7 mouse cellular contexts compared by ENCODE assay signal in the genomic region with DNA sequence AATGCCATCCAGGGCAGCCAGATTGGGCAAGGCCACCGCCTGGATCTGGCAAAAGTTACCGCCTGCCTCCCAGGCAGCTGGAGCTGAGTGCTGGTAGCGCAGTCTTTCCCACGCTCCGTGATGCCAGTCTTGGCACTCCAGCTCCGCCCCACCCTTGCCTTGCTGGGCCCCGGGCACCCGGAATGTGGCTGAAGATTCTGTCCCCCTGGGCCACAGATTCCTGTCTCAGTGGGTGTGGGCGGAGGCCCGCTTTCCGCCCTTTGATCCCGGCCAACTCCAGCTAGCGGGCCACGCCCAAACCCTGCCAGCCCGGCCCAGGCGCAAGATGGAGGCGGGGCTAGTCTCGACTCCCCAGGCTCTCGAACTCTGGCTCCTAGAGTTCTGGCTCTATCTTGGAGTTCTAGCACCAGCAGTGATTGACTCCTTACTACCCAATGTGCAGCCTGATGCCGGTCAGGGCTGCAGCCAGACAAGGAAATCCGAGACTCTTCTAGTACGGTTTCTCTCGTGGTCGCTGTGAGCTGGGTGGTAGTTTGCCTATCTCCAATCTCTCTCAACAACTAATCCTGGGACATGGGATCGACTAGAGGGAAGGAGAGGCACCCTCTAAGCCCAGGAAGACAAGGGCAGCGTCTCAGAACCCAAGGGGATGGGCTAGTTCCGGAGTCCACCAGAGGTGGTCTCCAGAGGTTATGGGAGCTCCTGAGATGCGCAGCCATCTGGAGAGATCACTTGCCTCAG. TPM values are rescaled to one million over a fixed set of nuclear protein-coding genes. Genes with fewer than 3 reads are reported as not detected.
DNase-seq lines count a peak whose midpoint lies in the region; ATAC-seq and TF ChIP-seq lines count a peak whose summit lies in the region.

No protein-coding gene starts in this region.

- peak; percentile 75 for DNase-seq in ES-E14 (ENCODE audit: low read depth, low spot score)
- DNase-seq in adrenal gland, adult 2 months = peak; percentile 80
- DNase-seq in heart, postnatal 36 days = peak; percentile 74 to 79
- DNase-seq in kidney, postnatal 36 days = peak; percentile 88 to 89
- peak; percentile 63 for DNase-seq in thymus, postnatal 14 days

- H3K36me3 ChIP-seq in ES-E14 (ENCODE audit: control insufficient read depth, insufficient read depth, low read length, poor library complexity, severe bottlenecking) = no peaks in the 10 kb centered on the region
- H3K36me3 ChIP-seq in forebrain, embryonic 13.5 days (ENCODE audit: poor library complexity, severe bottlenecking) = no peaks in the 10 kb centered on the region

- in situ Hi-C loops in ES-E14 (cut with MboI; ENCODE audit: low sequenced_read_pairs in 2 of 2, unreplicated experiment in 2 of 2) = no loop called here

- H3K4me3 ChIP-seq in ES-E14 (ENCODE audit: insufficient read depth in 1 of 2, low read depth in 1 of 2, low read length in 2 of 2, poor library complexity in 1 of 2, severe bottlenecking in 1 of 2) = peak overlapping the region; percentile 29 to 41; a peak in 2 of 4 replicates
- peak overlapping the region; percentile 18 for H3K4me3 ChIP-seq in forebrain, embryonic 13.5 days

- H3K27ac ChIP-seq in ES-E14 (ENCODE audit: insufficient read depth, low read depth, low read length, poor library complexity, severe bottlenecking) = no peak overlapping the region
- no peak overlapping the region for H3K27ac ChIP-seq in forebrain, embryonic 13.5 days

- peaks cover 92% of the 10 kb centered on the region for H3K27me3 ChIP-seq in forebrain, embryonic 13.5 days

- H3K9me3 ChIP-seq in ES-E14 (ENCODE audit: control insufficient read depth, insufficient read depth, low read depth, low read length) = no peaks in the 10 kb centered on the region
- no peaks in the 10 kb centered on the region for H3K9me3 ChIP-seq in forebrain, embryonic 13.5 days (replicated peaks)

- 5% methylated on average over 28 of the region's 28 CpGs for WGBS in forebrain, embryonic 13.5 days

- no peak for ATAC-seq in forebrain, embryonic 13.5 days
- ATAC-seq in megakaryocyte, adult 5-6 weeks (ENCODE audit: poor library complexity, severe bottlenecking) = peak; percentile 51

- peak overlapping the region; percentile 42 for H3K4me2 ChIP-seq in forebrain, embryonic 13.5 days

- H3K4me1 ChIP-seq in ES-E14 (ENCODE audit: control insufficient read depth in 2 of 2, insufficient read depth in 2 of 2, low read length in 2 of 2, poor library complexity in 1 of 2) = peaks cover 1 to 16% of the 10 kb centered on the region in 2 experiments; a peak in 2 of 4 replicates
- H3K4me1 ChIP-seq in forebrain, embryonic 13.5 days = peaks cover 25% of the 10 kb centered on the region

- intact Hi-C loops in heart, postnatal 36 days (cut with DNase I) = loop anchor here (2.0 to 10.0 kb wide), 3 partner anchors 40 to 276 kb away; a partner anchor contains a TSS

- 0 out of 2 replicates have a peak overlapping the region, but pooled peaks have one; percentile 7 for H3K9ac ChIP-seq in ES-E14 (ENCODE audit: insufficient read depth, low read depth, low read length, poor library complexity, severe bottlenecking)
- H3K9ac ChIP-seq in forebrain, embryonic 13.5 days = 0 out of 2 replicates have a peak overlapping the region, but pooled peaks have one; percentile 3

TF ChIP-seq in ES-E14, 5 proteins besides CTCF, POLR2A, EP300 and RAD21:
- TF ChIP-seq HCFC1 (IDR thresholded peaks at IDR 0.05; ENCODE audit: borderline replicate concordance, insufficient read depth, low read length) = no peak
- no peak for TF ChIP-seq CHD2 (IDR thresholded peaks at IDR 0.05; ENCODE audit: low read depth, low read length)
- no peak for TF ChIP-seq ZC3H11A (IDR thresholded peaks at IDR 0.05; ENCODE audit: borderline replicate concordance, low read depth, low read length)
- TF ChIP-seq MAFK (IDR thresholded peaks at IDR 0.05; ENCODE audit: insufficient read depth, low read depth, low read length) = no peak
- TF ChIP-seq ZNF384 (IDR thresholded peaks at IDR 0.05; ENCODE audit: low read depth, low read length) = no peak

RNA-seq across cellular contexts. Expression of a gene that starts 8.5 kb away (rescaled TPM):
- total RNA-seq in ES-E14 (2012; rRNA removed) = 0.36 and 0.48 TPM in 2 replicates
- under 1 TPM; 0.26 to 0.59 TPM for total RNA-seq in adrenal gland, adult 2 months (2021)
- 1.3 TPM in 2 replicates for polyA plus RNA-seq in adrenal gland, adult 2 months (2012; rRNA removed)
- polyA plus RNA-seq in forebrain, embryonic 13.5 days (2015; fragmentation: Nextera tagmentation; extraction: Ambion mirVana) = not detected in 2 replicates
- total RNA-seq in heart, postnatal 36 days (2021) = under 1 TPM; 0.19 TPM
- 20.0 and 25.8 TPM in 2 replicates for total RNA-seq in megakaryocyte, adult 5-6 weeks (2015)
- 7.6 and 10.7 TPM in 2 replicates for total RNA-seq in megakaryocyte, adult 5-6 weeks (2017)

RNA-seq across cellular contexts. Expression of a gene that starts 47.3 kb away (rescaled TPM):
- total RNA-seq in ES-E14 (2012; rRNA removed) = 74.8 and 78.2 TPM in 2 replicates
- total RNA-seq in adrenal gland, adult 2 months (2021) = 10 to 100 TPM; 11.0 to 13.0 TPM
- 8.1 and 9.4 TPM in 2 replicates for polyA plus RNA-seq in adrenal gland, adult 2 months (2012; rRNA removed)
- polyA plus RNA-seq in forebrain, embryonic 13.5 days (2015; fragmentation: Nextera tagmentation; extraction: Ambion mirVana) = 123 and 134 TPM in 2 replicates
- 1 to 10 TPM; 6.1 to 6.6 TPM for total RNA-seq in heart, postnatal 36 days (2021)
- 62.0 and 67.7 TPM in 2 replicates for total RNA-seq in megakaryocyte, adult 5-6 weeks (2015)
- total RNA-seq in megakaryocyte, adult 5-6 weeks (2017) = 48.9 and 57.9 TPM in 2 replicates

RNA-seq across cellular contexts. Expression of a gene that starts 53.1 kb away (rescaled TPM):
- 54.1 and 129 TPM in 2 replicates for total RNA-seq in ES-E14 (2012; rRNA removed)
- total RNA-seq in adrenal gland, adult 2 months (2021) = 1 to 10 TPM; 3.5 to 6.1 TPM
- polyA plus RNA-seq in adrenal gland, adult 2 months (2012; rRNA removed) = 12.8 and 25.8 TPM in 2 replicates
- 4.1 TPM in 2 replicates for polyA plus RNA-seq in forebrain, embryonic 13.5 days (2015; fragmentation: Nextera tagmentation; extraction: Ambion mirVana)
- total RNA-seq in heart, postnatal 36 days (2021) = 10 to 100 TPM; 24.4 to 28.4 TPM
- 0.36 and 1.3 TPM in 2 replicates for total RNA-seq in megakaryocyte, adult 5-6 weeks (2015)
- not detected in 2 replicates for total RNA-seq in megakaryocyte, adult 5-6 weeks (2017)
